Mouse (Mus musculus): ENCODE results near the gene Glrx2. TPM values are rescaled to one million over a fixed set of nuclear protein-coding genes. Genes with fewer than 3 reads are reported as not detected.

Glrx2 gene
- polyA plus RNA-seq, 1 experiment, result 64.8 TPM

DNA sequence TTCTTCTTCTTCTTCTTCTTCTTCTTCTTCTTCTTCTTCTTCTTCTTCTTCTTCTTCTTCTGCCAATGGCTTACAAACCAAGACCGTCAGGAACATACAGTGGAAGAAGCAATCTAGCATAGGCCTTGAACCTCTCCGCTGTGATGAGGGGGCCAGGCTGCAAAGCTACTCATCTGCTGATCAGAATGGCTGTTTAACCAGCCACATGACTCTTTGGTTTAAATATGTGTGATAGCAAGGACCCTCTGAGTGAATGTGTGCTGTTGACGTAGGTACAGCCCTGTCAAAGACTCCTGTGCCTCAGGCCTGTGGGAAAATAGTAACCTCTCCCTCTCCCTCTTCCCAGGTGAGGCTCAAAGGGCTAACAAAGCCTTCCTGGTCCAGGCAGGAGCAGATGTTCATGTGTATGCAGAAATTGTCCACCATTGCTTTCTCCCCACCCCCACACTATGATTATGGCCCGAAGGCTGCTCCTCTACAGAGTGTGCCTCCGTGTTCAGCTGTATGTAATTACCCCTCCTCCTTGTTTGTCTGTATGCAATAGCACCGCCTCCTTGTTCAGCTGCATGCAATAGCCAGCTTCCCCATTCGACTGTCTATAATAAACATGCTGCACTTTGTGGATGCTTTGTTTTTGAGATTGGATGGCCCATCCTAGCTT, 6.0 kb upstream of the Glrx2 start:
- Histone ChIP-seq H3K4me1 (ENCODE audit: control insufficient read depth, insufficient read depth, low read length) (no peaks in the 10 kb centered on the region), H3K27ac (ENCODE audit: insufficient read depth, low read length) (no peak overlapping the region), H3K4me3 (ENCODE audit: insufficient read depth, low read length) (no peak overlapping the region)
- TF ChIP-seq POLR2A (IDR thresholded peaks at IDR 0.05; ENCODE audit: low read depth, low read length), result no peak
- TF ChIP-seq CTCF (IDR thresholded peaks at IDR 0.05; ENCODE audit: borderline replicate concordance, insufficient read depth, low read length), result no peak

DNA sequence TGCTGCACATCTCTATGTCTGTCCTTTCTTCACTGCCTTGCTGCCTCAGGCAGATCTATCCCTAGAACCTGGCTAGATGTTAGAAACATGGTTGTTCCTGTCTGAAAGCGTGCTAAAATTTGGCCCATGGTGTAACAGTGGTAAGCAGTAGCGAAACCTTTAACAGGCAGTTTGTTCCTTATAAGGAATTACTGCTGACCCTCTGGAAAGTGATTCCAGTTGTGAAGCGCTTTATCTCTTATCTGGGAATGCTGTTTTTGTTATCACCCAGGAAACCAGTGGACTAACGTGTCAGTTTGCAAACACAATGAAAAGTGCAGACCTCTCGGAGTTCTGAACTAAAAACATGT, 5.5 kb upstream of the Glrx2 start:
- H3K27ac ChIP-seq (ENCODE audit: insufficient read depth, low read length), result no peak overlapping the region
- no peaks in the 10 kb centered on the region for H3K4me1 ChIP-seq (ENCODE audit: control insufficient read depth, insufficient read depth, low read length)
- TF ChIP-seq CTCF (IDR thresholded peaks at IDR 0.05; ENCODE audit: borderline replicate concordance, insufficient read depth, low read length) (no peak), POLR2A (IDR thresholded peaks at IDR 0.05; ENCODE audit: low read depth, low read length) (no peak)
- no peak overlapping the region for H3K4me3 ChIP-seq (ENCODE audit: insufficient read depth, low read length)

- Histone ChIP-seq H3K4me1 (ENCODE audit: control insufficient read depth, insufficient read depth, low read length) (no peaks in the 10 kb centered on the region), H3K4me3 (ENCODE audit: insufficient read depth, low read length) (no peak overlapping the region), H3K27ac (ENCODE audit: insufficient read depth, low read length) (no peak overlapping the region)
- TF ChIP-seq POLR2A (IDR thresholded peaks at IDR 0.05; ENCODE audit: low read depth, low read length), result no peak
- no peak for TF ChIP-seq CTCF (IDR thresholded peaks at IDR 0.05; ENCODE audit: borderline replicate concordance, insufficient read depth, low read length)
Observed at GRCm38 (mm10) chr1:143724456-143725064, 8.4 kb downstream of the Glrx2 start.

GRCm38 (mm10) chr1:143727701-143728445, 11.7 kb downstream of the Glrx2 start:
- no peaks in the 10 kb centered on the region for H3K4me1 ChIP-seq (ENCODE audit: control insufficient read depth, insufficient read depth, low read length)
- no peak overlapping the region for H3K27ac ChIP-seq (ENCODE audit: insufficient read depth, low read length)
- no peak overlapping the region for H3K4me3 ChIP-seq (ENCODE audit: insufficient read depth, low read length)
- no peak for TF ChIP-seq CTCF (IDR thresholded peaks at IDR 0.05; ENCODE audit: borderline replicate concordance, insufficient read depth, low read length)

DNA sequence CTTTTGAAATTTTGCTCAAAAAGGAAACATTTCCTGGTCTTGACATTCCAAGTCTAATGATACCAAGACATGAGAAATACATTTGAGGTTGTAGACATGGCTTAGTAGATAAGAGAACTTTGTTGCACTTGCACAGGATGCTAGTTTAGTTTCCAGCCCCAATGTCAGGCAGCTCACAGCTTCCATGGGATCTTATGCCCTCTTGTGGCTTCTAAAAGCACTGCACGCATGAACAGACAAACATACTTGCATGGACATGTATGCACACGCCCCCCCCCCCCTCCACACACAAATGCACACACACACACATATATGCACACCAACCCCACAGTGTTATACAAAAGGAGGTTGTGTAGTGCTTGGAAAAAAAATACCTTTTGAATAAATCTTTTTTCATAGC, 14.8 kb downstream of the Glrx2 start:
- Histone ChIP-seq H3K4me1 (ENCODE audit: control insufficient read depth, insufficient read depth, low read length) (no peaks in the 10 kb centered on the region), H3K27ac (ENCODE audit: insufficient read depth, low read length) (no peak overlapping the region), H3K4me3 (ENCODE audit: insufficient read depth, low read length) (no peak overlapping the region)
- TF ChIP-seq POLR2A (IDR thresholded peaks at IDR 0.05; ENCODE audit: low read depth, low read length), result no peak
- 0 out of 2 replicates have a peak, but pooled peaks have one; percentile 2 for TF ChIP-seq CTCF (IDR thresholded peaks at IDR 0.05; ENCODE audit: borderline replicate concordance, insufficient read depth, low read length)

DNA sequence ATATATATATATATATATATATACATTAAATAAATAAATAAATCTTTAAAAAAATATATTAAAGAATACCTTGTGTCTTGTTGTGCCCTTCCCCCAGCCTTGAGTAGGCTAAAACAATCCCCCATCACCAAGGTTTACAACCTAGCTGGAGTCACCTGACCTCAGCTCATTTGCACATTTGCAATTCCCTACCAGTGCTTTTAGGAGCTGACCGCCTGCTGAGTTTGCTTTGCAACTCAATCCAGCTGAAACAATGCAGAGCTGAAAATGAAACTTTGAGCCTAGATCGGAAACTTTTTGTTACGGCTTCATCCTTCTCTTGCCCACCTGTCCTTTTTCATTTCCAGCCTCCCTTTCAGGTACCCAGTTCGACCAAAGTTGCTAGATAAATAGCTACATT, 15.6 kb downstream of the Glrx2 start:
- Histone ChIP-seq H3K4me1 (ENCODE audit: control insufficient read depth, insufficient read depth, low read length) (no peaks in the 10 kb centered on the region), H3K4me3 (ENCODE audit: insufficient read depth, low read length) (no peak overlapping the region), H3K27ac (ENCODE audit: insufficient read depth, low read length) (no peak overlapping the region)
- TF ChIP-seq CTCF (IDR thresholded peaks at IDR 0.05; ENCODE audit: borderline replicate concordance, insufficient read depth, low read length) (no peak), POLR2A (IDR thresholded peaks at IDR 0.05; ENCODE audit: low read depth, low read length) (no peak)

DNA sequence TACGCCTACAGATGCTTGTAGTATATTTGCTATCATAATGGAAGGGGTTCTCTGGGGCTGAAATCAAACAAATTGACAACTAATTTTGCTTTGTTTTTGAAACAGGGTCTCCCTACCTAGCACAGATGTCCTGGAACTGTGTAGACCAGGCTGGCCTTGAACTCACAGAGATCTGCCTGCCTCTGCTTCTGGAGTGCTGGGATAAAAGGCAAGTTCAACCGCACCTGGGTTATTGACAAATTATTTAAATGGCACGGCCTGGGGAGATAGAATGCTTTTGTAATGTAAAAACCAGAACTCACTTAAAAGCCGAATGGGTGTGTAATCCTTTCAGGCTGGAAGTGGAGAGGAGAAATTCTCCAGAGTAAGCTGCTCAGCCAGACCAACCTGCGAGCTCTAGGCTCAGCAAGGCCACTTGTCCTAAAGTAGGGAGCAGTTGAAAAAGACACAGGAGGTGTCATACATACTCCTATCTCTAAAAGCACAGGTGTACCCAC, 17.8 kb downstream of the Glrx2 start:
- no peak for TF ChIP-seq POLR2A (IDR thresholded peaks at IDR 0.05; ENCODE audit: low read depth, low read length)
- no peak for TF ChIP-seq CTCF (IDR thresholded peaks at IDR 0.05; ENCODE audit: borderline replicate concordance, insufficient read depth, low read length)
- Histone ChIP-seq H3K27ac (ENCODE audit: insufficient read depth, low read length) (no peak overlapping the region), H3K4me1 (ENCODE audit: control insufficient read depth, insufficient read depth, low read length) (no peaks in the 10 kb centered on the region), H3K4me3 (ENCODE audit: insufficient read depth, low read length) (no peak overlapping the region)

GRCm38 (mm10) chr1:143738811-143739210, 22.7 kb downstream of the Glrx2 start:
- TF ChIP-seq POLR2A (IDR thresholded peaks at IDR 0.05; ENCODE audit: low read depth, low read length) (no peak), CTCF (IDR thresholded peaks at IDR 0.05; ENCODE audit: borderline replicate concordance, insufficient read depth, low read length) (no peak)
- Histone ChIP-seq H3K4me1 (ENCODE audit: control insufficient read depth, insufficient read depth, low read length) (no peaks in the 10 kb centered on the region), H3K4me3 (ENCODE audit: insufficient read depth, low read length) (peak overlapping the region; percentile 89), H3K27ac (ENCODE audit: insufficient read depth, low read length) (no peak overlapping the region)

DNA sequence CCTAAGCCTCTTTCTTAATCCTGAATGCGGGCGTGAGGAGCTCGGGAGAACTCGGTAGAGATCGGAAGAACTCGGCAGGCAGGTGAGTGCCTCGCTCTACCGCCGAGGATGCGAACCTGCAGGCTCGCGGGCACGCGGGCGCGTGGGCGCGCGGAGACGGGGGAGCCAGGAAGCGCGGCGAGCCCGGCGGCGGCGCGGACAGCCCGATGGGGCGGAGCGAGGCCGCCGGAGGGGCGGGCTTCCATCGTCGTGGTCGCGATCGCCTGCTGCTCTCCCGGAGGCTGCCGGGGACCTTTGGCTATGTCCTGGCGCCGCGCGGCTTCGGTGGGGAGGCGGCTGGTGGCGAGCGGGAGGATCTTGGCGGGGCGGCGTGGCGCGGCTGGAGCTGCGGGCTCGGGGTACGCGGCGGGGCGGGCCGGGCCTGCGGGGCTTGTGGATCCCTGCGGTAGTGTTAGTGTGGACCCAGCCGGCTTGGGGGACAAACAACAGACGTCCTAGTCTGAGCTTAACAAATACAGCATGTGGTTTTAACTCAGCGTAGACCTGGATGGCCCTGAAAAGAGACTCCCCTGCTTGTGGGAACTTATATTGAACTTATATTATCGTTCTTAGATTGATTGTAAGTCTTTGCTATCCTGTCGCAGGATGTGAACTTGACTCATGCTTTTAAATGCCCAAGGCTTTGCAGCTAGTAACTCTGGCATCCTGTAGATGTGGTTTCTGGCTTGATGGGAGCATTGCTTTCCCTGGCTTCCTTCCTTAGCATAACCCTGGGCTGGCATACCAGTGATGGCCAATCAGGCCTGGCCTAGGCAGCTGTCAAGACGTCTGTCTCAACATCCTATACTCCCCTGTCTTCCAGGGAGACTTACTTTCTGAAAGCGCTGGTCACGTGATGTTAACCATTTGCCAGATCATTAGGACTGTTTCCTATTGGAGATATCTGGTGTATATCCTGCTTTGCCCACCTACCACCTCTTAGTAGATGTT, 23.5 kb downstream of the Glrx2 start:
- no peak for TF ChIP-seq CTCF (IDR thresholded peaks at IDR 0.05; ENCODE audit: borderline replicate concordance, insufficient read depth, low read length)
- TF ChIP-seq POLR2A (IDR thresholded peaks at IDR 0.05; ENCODE audit: low read depth, low read length), result peak; percentile 46
- H3K4me1 ChIP-seq (ENCODE audit: control insufficient read depth, insufficient read depth, low read length), result no peaks in the 10 kb centered on the region
- H3K27ac ChIP-seq (ENCODE audit: insufficient read depth, low read length), result peak overlapping the region; percentile 37; the same call in 1 of the 2 replicates

More for the DNA sequence above, 23.5 kb downstream of the Glrx2 start:
- H3K4me3 ChIP-seq (ENCODE audit: insufficient read depth, low read length), result peak overlapping the region; percentile 89
